Mouse (Mus musculus) frontal cortex, adult 2 months (tissue): ENCODE measurements around the gene Map7d1. TPM values are rescaled to one million over a fixed set of nuclear protein-coding genes. Genes with fewer than 3 reads are reported as not detected.

Experiments used
- DNase-seq, 2 experiments: peaks; one replicate each; pipeline ENCODE4 v3.0.0; 2022; ENCODE audit warnings: low spot score in 1 of 2; ENCODE audit errors: extremely low spot score in 1 of 2
- polyA plus RNA-seq: library from polyadenylated mRNA; depleted of rRNA; stranded (reverse); fragments of >200 nt; gene quantifications from 2 replicates; pipeline ENCODE4 v1.2.3, GENCODE M21; 2012; rRNA removed

The Map7d1 gene
- polyA plus RNA-seq: 201 and 206 TPM in 2 replicates

DNA sequence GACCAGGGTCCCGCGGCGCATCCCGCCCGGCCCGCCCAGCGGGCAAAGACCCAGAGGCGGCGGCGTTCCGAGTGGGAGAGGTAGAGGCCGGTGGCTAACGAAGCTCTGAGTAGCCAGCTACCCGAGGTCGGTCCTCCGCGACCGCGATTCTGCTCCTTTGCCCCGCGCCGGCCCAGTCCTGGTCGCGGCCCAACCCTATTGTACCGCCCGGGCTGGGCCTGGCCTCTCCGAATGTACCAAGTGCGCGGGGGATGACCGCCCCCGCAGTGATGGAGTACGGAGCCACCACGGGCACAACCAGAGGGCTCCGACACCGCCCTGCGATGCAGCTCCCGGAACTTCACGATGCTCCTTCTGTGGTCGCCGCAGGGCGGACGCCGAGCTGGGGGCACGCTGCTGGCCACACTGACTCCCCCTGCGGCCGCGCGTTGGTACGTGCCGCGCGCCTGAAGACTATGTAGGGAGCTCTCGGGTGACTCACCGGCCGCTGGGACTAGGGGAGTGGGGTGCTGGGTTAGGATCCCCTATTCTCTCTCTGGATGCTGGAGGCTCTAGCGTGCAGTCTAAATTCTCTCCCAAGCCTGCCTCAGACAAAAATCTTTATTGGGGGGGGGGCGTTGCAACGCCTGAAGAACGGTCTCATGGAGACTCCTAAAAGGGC, at the start of gene Map7d1:
Gene Map7d1 (minus strand): TSS at position 213 of the 661 bp plus-strand sequence.
- peak; percentile 62 to 82 for DNase-seq

DNA sequence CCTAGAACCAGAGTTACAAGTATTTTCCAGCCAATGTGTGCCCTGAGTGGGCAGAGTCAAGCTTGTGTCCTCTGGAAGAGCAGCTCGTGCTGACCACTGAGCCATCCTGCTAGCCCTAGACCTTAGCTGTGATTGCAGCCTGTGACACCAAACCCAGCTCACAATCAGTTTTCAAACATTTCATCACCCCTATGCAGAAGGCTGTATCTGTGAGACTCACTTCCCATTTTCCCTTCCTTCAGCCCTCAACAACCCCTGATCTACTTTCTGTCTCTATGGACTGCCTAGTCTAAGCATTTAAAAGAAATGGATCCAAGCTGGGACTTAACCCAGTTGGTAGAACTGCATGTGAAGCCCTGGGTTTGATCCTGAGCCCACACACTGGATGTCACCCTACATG, 49.3 kb upstream of the Map7d1 start:
- DNase-seq: no peak

GRCm38 (mm10) chr4:126303877-126304276, 47.7 kb upstream of the Map7d1 start:
- no peak for DNase-seq

- no peak for DNase-seq
These were observed 45.6 kb upstream of the Map7d1 start for GRCm38 (mm10) chr4:126301584-126302309.

GRCm38 (mm10) chr4:126300916-126301583, 44.9 kb upstream of the Map7d1 start:
- DNase-seq: no peak

DNA sequence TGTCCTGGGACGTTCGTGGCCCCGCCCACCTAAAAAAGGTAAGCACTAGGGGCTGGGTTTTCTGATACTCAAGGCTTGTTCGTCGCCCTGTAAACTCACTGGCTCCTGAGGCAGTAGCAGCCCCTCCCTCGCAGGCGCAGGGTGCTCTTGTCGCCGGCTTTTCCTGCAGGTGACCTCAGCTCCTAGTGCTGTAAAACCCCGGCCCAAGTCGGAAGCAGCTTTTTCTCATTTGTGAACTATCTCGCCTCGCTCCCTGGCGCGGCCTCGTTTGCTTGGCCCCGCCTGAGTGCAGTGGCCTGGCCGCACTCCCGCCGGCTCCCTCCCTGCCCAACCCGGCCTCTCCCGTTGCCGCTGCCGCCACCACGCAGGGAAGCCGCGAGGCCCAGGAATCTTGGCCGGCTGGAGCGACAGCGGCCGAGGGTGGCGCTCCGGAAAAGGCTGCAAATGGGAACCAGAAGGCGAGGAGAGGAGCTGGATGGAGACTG, 40.5 kb upstream of the Map7d1 start:
- DNase-seq: peak in 1 of 2 experiments; percentile 37

- no peak for DNase-seq
These were observed 39.8 kb upstream of the Map7d1 start for GRCm38 (mm10) chr4:126295937-126296336.

DNA sequence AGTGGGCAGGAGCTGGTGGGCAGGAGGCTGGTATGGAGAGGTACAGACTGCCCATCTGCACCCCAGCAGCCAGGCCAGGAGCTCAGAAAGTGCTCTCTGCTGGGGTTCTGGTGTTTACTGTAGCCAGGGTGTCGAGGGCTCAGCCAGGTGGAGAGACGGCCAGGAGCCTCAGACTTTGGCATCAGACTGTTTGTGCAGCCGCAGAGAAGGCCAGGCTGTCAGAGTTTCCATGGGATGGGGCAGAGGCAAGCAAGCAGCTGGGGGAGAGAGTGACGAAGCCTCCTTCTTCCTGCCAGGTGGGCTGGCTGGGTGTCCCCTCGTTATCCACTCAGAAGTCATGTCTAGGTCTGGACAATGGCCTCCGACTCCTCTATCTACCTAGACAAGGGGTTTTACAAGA, 39.0 kb upstream of the Map7d1 start:
- no peak for DNase-seq

GRCm38 (mm10) chr4:126291196-126291595, 35.1 kb upstream of the Map7d1 start:
- DNase-seq: no peak

- no peak for DNase-seq
These were observed 34.2 kb upstream of the Map7d1 start for GRCm38 (mm10) chr4:126290314-126290713.

GRCm38 (mm10) chr4:126288085-126288666, 32.0 kb upstream of the Map7d1 start:
- DNase-seq: no peak

- no peak for DNase-seq
These were observed 31.3 kb upstream of the Map7d1 start for GRCm38 (mm10) chr4:126287302-126287995.

- DNase-seq: no peak
These were observed 30.3 kb upstream of the Map7d1 start, which contains the start of gene Col8a2 for GRCm38 (mm10) chr4:126286492-126286891. Gene Col8a2 (plus strand): TSS chr4:126286793.

DNA sequence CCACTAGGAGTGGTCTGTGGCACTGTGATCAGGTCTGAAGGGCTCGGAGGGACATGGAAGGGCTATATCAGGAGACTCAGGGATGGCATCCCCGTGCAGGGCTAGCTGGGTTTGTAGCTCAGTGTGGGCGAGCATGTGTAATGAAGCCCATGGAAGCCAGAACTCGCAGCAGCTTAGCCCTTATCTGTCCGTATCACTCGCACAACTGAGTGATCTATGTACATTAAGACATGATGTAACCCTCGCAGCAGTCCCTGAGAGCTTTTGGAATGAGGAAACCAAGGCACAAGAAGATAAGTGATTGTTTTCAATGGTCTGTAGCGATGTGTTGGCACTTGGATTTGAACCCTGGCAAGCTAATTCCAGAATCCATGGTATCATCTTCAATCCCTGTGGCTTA, 27.4 kb upstream of the Map7d1 start:
- no peak for DNase-seq

GRCm38 (mm10) chr4:126281706-126282105, 25.6 kb upstream of the Map7d1 start:
- DNase-seq: no peak

DNA sequence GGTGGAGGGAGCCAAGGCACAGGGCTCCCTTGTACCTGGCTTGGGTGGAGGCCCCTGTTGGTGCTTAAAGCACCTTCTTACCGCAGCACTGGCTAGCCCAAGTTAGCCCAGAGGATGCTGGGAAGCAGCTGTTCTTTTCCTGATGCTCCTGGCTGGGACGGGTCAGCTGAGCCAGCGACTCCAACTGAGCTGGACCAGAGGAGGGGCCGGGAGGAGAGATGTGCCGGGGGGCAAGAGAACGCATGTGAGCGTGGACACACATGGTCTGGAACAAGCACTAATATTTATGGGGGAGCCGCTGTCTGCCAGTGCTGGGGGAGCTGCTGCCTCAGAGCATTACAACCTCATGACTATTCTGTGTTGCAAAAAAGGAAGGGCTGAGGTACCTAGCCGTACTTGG, 22.8 kb upstream of the Map7d1 start:
- no peak for DNase-seq

DNA sequence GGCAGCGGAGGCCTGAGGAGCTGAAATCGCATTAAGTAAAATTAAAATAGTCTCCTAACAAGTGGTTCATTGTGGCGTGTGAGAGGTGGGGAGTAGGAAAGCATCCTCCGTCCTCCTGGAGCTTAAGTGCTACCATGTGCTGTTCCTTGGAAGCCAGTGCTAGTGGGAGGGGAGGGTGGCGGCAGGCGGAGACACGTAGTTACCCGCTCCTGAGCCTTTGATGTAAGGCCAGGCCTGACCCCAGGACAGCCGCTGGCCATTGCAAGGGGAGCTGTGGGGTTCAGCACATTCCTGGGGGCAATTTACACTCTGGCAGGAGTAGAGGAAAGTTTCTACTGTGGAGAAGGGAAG, 22.4 kb upstream of the Map7d1 start:
- DNase-seq: no peak

GRCm38 (mm10) chr4:126277906-126278564, 21.9 kb upstream of the Map7d1 start:
- no peak for DNase-seq

- no peak for DNase-seq
These were observed 19.6 kb upstream of the Map7d1 start for GRCm38 (mm10) chr4:126275681-126276131.

DNA sequence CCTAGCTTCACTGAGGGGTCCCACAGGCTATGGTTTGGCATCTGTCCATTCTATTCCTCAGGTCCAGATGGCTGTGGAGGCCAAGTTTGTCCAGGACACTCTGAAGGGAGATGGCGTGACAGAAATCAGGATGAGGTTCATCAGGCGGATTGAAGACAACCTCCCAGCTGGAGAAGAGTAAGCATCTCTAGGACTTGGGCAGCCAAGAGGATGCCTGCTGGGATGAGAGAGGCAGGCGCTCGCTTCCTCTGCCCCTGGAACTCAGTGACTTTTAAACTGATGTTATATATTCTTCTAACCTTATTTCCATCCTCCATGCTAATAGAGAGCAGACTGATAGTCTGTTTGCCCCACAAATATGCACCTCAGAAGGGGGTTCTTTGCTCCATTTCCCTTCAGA, 18.9 kb upstream of the Map7d1 start:
- DNase-seq: no peak
